Mouse (Mus musculus): ENCODE data around the gene Xylt1. TPM values are rescaled to one million over a fixed set of nuclear protein-coding genes. Genes with fewer than 3 reads are reported as not detected.

Xylt1 gene
- polyA plus RNA-seq, 1 experiment from 2014 or later, result 1.1 TPM

GRCm38 (mm10) chr7:117399971-117400370 lies 19.2 kb downstream of the Xylt1 start:
- Histone ChIP-seq H3K9me3 (no peaks in the 10 kb centered on the region), H3K36me3 (no peaks in the 10 kb centered on the region), H3K4me3 (replicated peaks) (no peak overlapping the region), H3K27me3 (replicated peaks) (no peaks in the 10 kb centered on the region), H3K4me1 (no peaks in the 10 kb centered on the region), H3K27ac (no peak overlapping the region), H3K4me2 (no peak overlapping the region), H3K9ac (no peak overlapping the region)
- WGBS, result 81% methylated on average over 5 of the region's 5 CpGs
- no peak for ATAC-seq (ENCODE audit: insufficient read depth, low FRiP score, low read depth)

GRCm38 (mm10) chr7:117401581-117401980 lies 20.8 kb downstream of the Xylt1 start:
- no peak overlapping the region for H3K4me3 ChIP-seq (replicated peaks)
- 70% methylated on average over 4 of the region's 4 CpGs for WGBS
- no peaks in the 10 kb centered on the region for H3K27me3 ChIP-seq (replicated peaks)
- H3K9me3 ChIP-seq, result no peaks in the 10 kb centered on the region
- H3K4me2 ChIP-seq, result no peak overlapping the region
- ATAC-seq (ENCODE audit: insufficient read depth, low FRiP score, low read depth), result no peak
- no peak overlapping the region for H3K9ac ChIP-seq
- no peak overlapping the region for H3K27ac ChIP-seq
- H3K4me1 ChIP-seq, result no peaks in the 10 kb centered on the region
- H3K36me3 ChIP-seq, result no peaks in the 10 kb centered on the region

GRCm38 (mm10) chr7:117406336-117406735 lies 25.6 kb downstream of the Xylt1 start:
- no peak overlapping the region for H3K4me2 ChIP-seq
- no peaks in the 10 kb centered on the region for H3K27me3 ChIP-seq (replicated peaks)
- no peak overlapping the region for H3K4me3 ChIP-seq (replicated peaks)
- H3K27ac ChIP-seq, result no peak overlapping the region
- H3K9ac ChIP-seq, result no peak overlapping the region
- H3K9me3 ChIP-seq, result no peaks in the 10 kb centered on the region
- WGBS, result 76% methylated on average over 3 of the region's 3 CpGs
- ATAC-seq (ENCODE audit: insufficient read depth, low FRiP score, low read depth), result no peak
- H3K4me1 ChIP-seq, result no peaks in the 10 kb centered on the region
- H3K36me3 ChIP-seq, result no peaks in the 10 kb centered on the region

GRCm38 (mm10) chr7:117409268-117409988 lies 28.6 kb downstream of the Xylt1 start:
- no peaks in the 10 kb centered on the region for H3K4me1 ChIP-seq
- no peak for ATAC-seq (ENCODE audit: insufficient read depth, low FRiP score, low read depth)
- no peak overlapping the region for H3K4me3 ChIP-seq (replicated peaks)
- no peaks in the 10 kb centered on the region for H3K27me3 ChIP-seq (replicated peaks)
- 84% methylated on average over 8 of the region's 8 CpGs for WGBS
- H3K36me3 ChIP-seq, result no peaks in the 10 kb centered on the region
- H3K27ac ChIP-seq, result no peak overlapping the region
- no peak overlapping the region for H3K9ac ChIP-seq
- no peak overlapping the region for H3K4me2 ChIP-seq
- H3K9me3 ChIP-seq, result no peaks in the 10 kb centered on the region

GRCm38 (mm10) chr7:117411874-117412273 lies 31.1 kb downstream of the Xylt1 start:
- Histone ChIP-seq H3K4me2 (no peak overlapping the region), H3K27ac (no peak overlapping the region), H3K9ac (no peak overlapping the region), H3K4me1 (no peaks in the 10 kb centered on the region), H3K36me3 (no peaks in the 10 kb centered on the region), H3K4me3 (replicated peaks) (no peak overlapping the region), H3K27me3 (replicated peaks) (no peaks in the 10 kb centered on the region), H3K9me3 (no peaks in the 10 kb centered on the region)
- ATAC-seq (ENCODE audit: insufficient read depth, low FRiP score, low read depth), result no peak
- 86% methylated on average over 2 of the region's 2 CpGs for WGBS

GRCm38 (mm10) chr7:117412405-117412804 lies 31.6 kb downstream of the Xylt1 start:
- Histone ChIP-seq H3K4me3 (replicated peaks) (no peak overlapping the region), H3K9me3 (no peaks in the 10 kb centered on the region), H3K4me1 (no peaks in the 10 kb centered on the region), H3K27ac (no peak overlapping the region), H3K9ac (no peak overlapping the region), H3K4me2 (no peak overlapping the region), H3K36me3 (no peaks in the 10 kb centered on the region), H3K27me3 (replicated peaks) (no peaks in the 10 kb centered on the region)
- WGBS, result 70% methylated on average over 5 of the region's 5 CpGs
- ATAC-seq (ENCODE audit: insufficient read depth, low FRiP score, low read depth), result no peak

GRCm38 (mm10) chr7:117414341-117415008 lies 33.7 kb downstream of the Xylt1 start:
- no peaks in the 10 kb centered on the region for H3K36me3 ChIP-seq
- no peak overlapping the region for H3K9ac ChIP-seq
- H3K4me3 ChIP-seq (replicated peaks), result no peak overlapping the region
- ATAC-seq (ENCODE audit: insufficient read depth, low FRiP score, low read depth), result no peak
- no peak overlapping the region for H3K4me2 ChIP-seq
- H3K9me3 ChIP-seq, result no peaks in the 10 kb centered on the region
- H3K4me1 ChIP-seq, result no peaks in the 10 kb centered on the region
- WGBS, result 71% methylated on average over 12 of the region's 12 CpGs
- no peaks in the 10 kb centered on the region for H3K27me3 ChIP-seq (replicated peaks)
- H3K27ac ChIP-seq, result no peak overlapping the region

- no peak overlapping the region for H3K9ac ChIP-seq
- H3K36me3 ChIP-seq, result no peaks in the 10 kb centered on the region
- ATAC-seq (ENCODE audit: insufficient read depth, low FRiP score, low read depth), result no peak
- H3K4me3 ChIP-seq (replicated peaks), result no peak overlapping the region
- H3K27ac ChIP-seq, result no peak overlapping the region
- H3K9me3 ChIP-seq, result no peaks in the 10 kb centered on the region
- H3K4me1 ChIP-seq, result no peaks in the 10 kb centered on the region
- no peaks in the 10 kb centered on the region for H3K27me3 ChIP-seq (replicated peaks)
- 83% methylated on average over 8 of the region's 8 CpGs for WGBS
- H3K4me2 ChIP-seq, result no peak overlapping the region
These were observed 34.2 kb downstream of the Xylt1 start for GRCm38 (mm10) chr7:117415009-117415363.

- Histone ChIP-seq H3K4me1 (peaks cover 2% of the 10 kb centered on the region; the same call in 1 of the 2 replicates), H3K36me3 (no peaks in the 10 kb centered on the region), H3K4me3 (replicated peaks) (no peak overlapping the region), H3K27ac (no peak overlapping the region), H3K9me3 (no peaks in the 10 kb centered on the region), H3K27me3 (replicated peaks) (no peaks in the 10 kb centered on the region), H3K9ac (no peak overlapping the region), H3K4me2 (no peak overlapping the region)
- ATAC-seq (ENCODE audit: insufficient read depth, low FRiP score, low read depth), result no peak; the same call in 1 of the 2 replicates
- WGBS, result 49% methylated on average over 5 of the region's 5 CpGs
These were observed 38.3 kb downstream of the Xylt1 start for GRCm38 (mm10) chr7:117419041-117419440.

- Histone ChIP-seq H3K36me3 (no peaks in the 10 kb centered on the region), H3K9ac (no peak overlapping the region), H3K4me1 (peaks cover 2% of the 10 kb centered on the region; the same call in 1 of the 2 replicates), H3K4me2 (no peak overlapping the region), H3K9me3 (no peaks in the 10 kb centered on the region), H3K4me3 (replicated peaks) (no peak overlapping the region), H3K27ac (no peak overlapping the region), H3K27me3 (replicated peaks) (no peaks in the 10 kb centered on the region)
- 77% methylated on average over 2 of the region's 2 CpGs for WGBS
- no peak for ATAC-seq (ENCODE audit: insufficient read depth, low FRiP score, low read depth)
These were observed 39.1 kb downstream of the Xylt1 start for GRCm38 (mm10) chr7:117419846-117420245.

GRCm38 (mm10) chr7:117420301-117420700 lies 39.5 kb downstream of the Xylt1 start:
- Histone ChIP-seq H3K4me2 (no peak overlapping the region), H3K27ac (no peak overlapping the region), H3K9ac (no peak overlapping the region), H3K4me1 (peaks cover 2% of the 10 kb centered on the region; the same call in 1 of the 2 replicates), H3K9me3 (no peaks in the 10 kb centered on the region), H3K4me3 (replicated peaks) (no peak overlapping the region), H3K27me3 (replicated peaks) (no peaks in the 10 kb centered on the region), H3K36me3 (no peaks in the 10 kb centered on the region)
- ATAC-seq (ENCODE audit: insufficient read depth, low FRiP score, low read depth), result no peak

- ATAC-seq (ENCODE audit: insufficient read depth, low FRiP score, low read depth), result no peak
- peaks cover 2% of the 10 kb centered on the region; the same call in 1 of the 2 replicates for H3K4me1 ChIP-seq
- no peaks in the 10 kb centered on the region for H3K27me3 ChIP-seq (replicated peaks)
- no peak overlapping the region for H3K4me3 ChIP-seq (replicated peaks)
- no peaks in the 10 kb centered on the region for H3K36me3 ChIP-seq
- H3K4me2 ChIP-seq, result no peak overlapping the region
- H3K9me3 ChIP-seq, result no peaks in the 10 kb centered on the region
- H3K27ac ChIP-seq, result no peak overlapping the region
- WGBS, result 60% methylated on average over 11 of the region's 11 CpGs
- H3K9ac ChIP-seq, result no peak overlapping the region
These were observed 40.2 kb downstream of the Xylt1 start for GRCm38 (mm10) chr7:117420836-117421566.
